Mouse (Mus musculus) hindbrain, embryonic 11.5 days (tissue): ENCODE data around the gene Vsir. TPM values are rescaled to one million over a fixed set of nuclear protein-coding genes. Genes with fewer than 3 reads are reported as not detected.

Experiments
- ATAC-seq: fragments of 200-750 bp; cut with Nextera tagmentation; 2 replicates; pipeline ENCODE4 v1.8.0; 2017; ENCODE audit warnings: mild to moderate bottlenecking, moderate TSS enrichment, moderate library complexity; ENCODE audit not compliant: low FRiP score
- DNase-seq: peaks from one replicate; pipeline ENCODE4 v3.0.0-alpha.2; 2015; ENCODE audit warnings: low spot score
- H3K27ac ChIP-seq: fragments of 300-500 bp; sonication (generic); 2 replicates; pipeline ENCODE4 v1.5.1; 2014; ENCODE audit warnings: mild to moderate bottlenecking, low read depth, low read length
- H3K27me3 ChIP-seq: fragments of 300-500 bp; sonication (generic); 2 replicates; pipeline ENCODE4 v1.6.1; 2014; ENCODE audit warnings: mild to moderate bottlenecking, low read length, moderate library complexity, mixed read lengths; ENCODE audit not compliant: control insufficient read depth, insufficient read depth
- H3K36me3 ChIP-seq: fragments of 300-500 bp; sonication (generic); 2 replicates; pipeline ENCODE4 v1.6.1; 2014; ENCODE audit warnings: mild to moderate bottlenecking, low read length, moderate library complexity, mixed read lengths; ENCODE audit not compliant: control insufficient read depth, insufficient read depth
- H3K4me1 ChIP-seq: fragments of 300-500 bp; sonication (generic); replicated peaks from 2 replicates; pipeline ENCODE4 v1.6.1; 2014; ENCODE audit warnings: low read length, mixed read lengths; ENCODE audit not compliant: control insufficient read depth, insufficient read depth
- H3K4me2 ChIP-seq: fragments of 300-500 bp; sonication (generic); replicated peaks from 2 replicates; pipeline ENCODE4 v1.6.1; 2014; ENCODE audit warnings: mild to moderate bottlenecking, low read depth, low read length
- H3K4me3 ChIP-seq: fragments of 300-500 bp; sonication (generic); 2 replicates; pipeline ENCODE4 v1.5.1; 2014; ENCODE audit warnings: low read depth, low read length
- H3K9ac ChIP-seq: fragments of 300-500 bp; sonication (generic); 2 replicates; pipeline ENCODE4 v1.6.1; 2014; ENCODE audit warnings: low read depth, low read length
- H3K9me3 ChIP-seq: fragments of 300-500 bp; sonication (generic); 2 replicates; pipeline ENCODE4 v1.6.1; 2016; ENCODE audit warnings: low read length; ENCODE audit not compliant: control insufficient read depth
- WGBS: fragments of 180-500 bp; shearing (Covaris S2); extraction: QIAGEN DNeasy Blood & Tissue Kit; methylation state at CpG from one replicate; pipeline ENCODE4 v1.1.7; 2014; 5-methylcytosine and 5-hydroxymethylcytosine counted together
- polyA plus RNA-seq: library from polyadenylated mRNA; unstranded; fragments of >200 nt; fragmentation: Nextera tagmentation; extraction: Ambion mirVana; gene quantifications from 2 replicates; pipeline ENCODE4 v1.2.1, GENCODE M21; 2014

The Vsir gene
- 1.3 and 2.5 TPM in 2 replicates for polyA plus RNA-seq

GRCm38 (mm10) chr10:60346701-60347405 lies at the start of gene Vsir:
TSS of gene Vsir (plus strand) at chr10:60346851.
- peaks cover 7% of the 10 kb centered on the region for H3K4me1 ChIP-seq
- H3K9me3 ChIP-seq, result no peaks in the 10 kb centered on the region
- H3K36me3 ChIP-seq, result no peaks in the 10 kb centered on the region
- H3K4me3 ChIP-seq, result peak within 1 kb of the TSS; percentile 23
- H3K27ac ChIP-seq, result no peak within 1 kb of the TSS
- 0 out of 2 replicates have a peak within 1 kb of the TSS, but pooled peaks have one; percentile 40 for H3K9ac ChIP-seq
- DNase-seq, result peak; percentile 89
- 1% methylated on average over 37 of the region's 37 CpGs for WGBS
- H3K4me2 ChIP-seq, result peak within 1 kb of the TSS; percentile 43
- peaks cover 14% of the 10 kb centered on the region for H3K27me3 ChIP-seq
- peak; percentile 32 for ATAC-seq

GRCm38 (mm10) chr10:60299636-60300035 lies 47.0 kb upstream of the Vsir start:
- Histone ChIP-seq H3K9ac (no peak overlapping the region), H3K4me3 (no peak overlapping the region), H3K4me1 (no peaks in the 10 kb centered on the region), H3K27ac (no peak overlapping the region), H3K4me2 (no peak overlapping the region), H3K36me3 (peaks cover 18% of the 10 kb centered on the region; the same call in 1 of the 2 replicates), H3K27me3 (no peaks in the 10 kb centered on the region), H3K9me3 (no peaks in the 10 kb centered on the region)
- no peak for DNase-seq
- 99% methylated on average over 12 of the region's 12 CpGs for WGBS
- no peak for ATAC-seq

GRCm38 (mm10) chr10:60303419-60303818 lies 43.2 kb upstream of the Vsir start:
- H3K36me3 ChIP-seq, result peaks cover 12% of the 10 kb centered on the region; the same call in 1 of the 2 replicates
- no peak overlapping the region for H3K4me2 ChIP-seq
- no peaks in the 10 kb centered on the region for H3K27me3 ChIP-seq
- no peaks in the 10 kb centered on the region for H3K4me1 ChIP-seq
- H3K4me3 ChIP-seq, result no peak overlapping the region
- no peak overlapping the region for H3K9ac ChIP-seq
- no peak overlapping the region for H3K27ac ChIP-seq
- ATAC-seq (no peak), DNase-seq (no peak)
- 86% methylated on average over 17 of the region's 17 CpGs for WGBS
- H3K9me3 ChIP-seq, result no peaks in the 10 kb centered on the region

GRCm38 (mm10) chr10:60304854-60305628 lies 41.6 kb upstream of the Vsir start:
- no peaks in the 10 kb centered on the region for H3K9me3 ChIP-seq
- no peaks in the 10 kb centered on the region for H3K27me3 ChIP-seq
- peaks cover 7% of the 10 kb centered on the region; the same call in 1 of the 2 replicates for H3K36me3 ChIP-seq
- H3K4me1 ChIP-seq, result no peaks in the 10 kb centered on the region
- H3K4me2 ChIP-seq, result no peak overlapping the region
- H3K4me3 ChIP-seq, result no peak overlapping the region
- H3K27ac ChIP-seq, result no peak overlapping the region
- 59% methylated on average over 15 of the region's 15 CpGs for WGBS
- peak; percentile 75 for ATAC-seq
- H3K9ac ChIP-seq, result no peak overlapping the region
- peak; percentile 90 for DNase-seq

GRCm38 (mm10) chr10:60310629-60311028 lies 36.0 kb upstream of the Vsir start:
- H3K27me3 ChIP-seq, result no peaks in the 10 kb centered on the region
- no peak overlapping the region for H3K27ac ChIP-seq
- H3K36me3 ChIP-seq, result no peaks in the 10 kb centered on the region
- WGBS, result 90% methylated on average over 13 of the region's 13 CpGs
- H3K4me1 ChIP-seq, result no peaks in the 10 kb centered on the region
- no peak for ATAC-seq
- no peak overlapping the region for H3K4me2 ChIP-seq
- no peak overlapping the region for H3K4me3 ChIP-seq
- DNase-seq, result no peak
- H3K9me3 ChIP-seq, result no peaks in the 10 kb centered on the region
- H3K9ac ChIP-seq, result no peak overlapping the region

- DNase-seq (no peak), ATAC-seq (no peak)
- no peak overlapping the region for H3K9ac ChIP-seq
- H3K27me3 ChIP-seq, result no peaks in the 10 kb centered on the region
- no peaks in the 10 kb centered on the region for H3K9me3 ChIP-seq
- H3K27ac ChIP-seq, result no peak overlapping the region
- no peak overlapping the region for H3K4me2 ChIP-seq
- WGBS, result 91% methylated on average over 5 of the region's 5 CpGs
- H3K4me3 ChIP-seq, result no peak overlapping the region
- H3K4me1 ChIP-seq, result no peaks in the 10 kb centered on the region
- no peaks in the 10 kb centered on the region for H3K36me3 ChIP-seq
Measured at GRCm38 (mm10) chr10:60313606-60314005, 33.0 kb upstream of the Vsir start.

- WGBS, result 91% methylated on average over 4 of the region's 4 CpGs
- Histone ChIP-seq H3K27me3 (no peaks in the 10 kb centered on the region), H3K4me2 (no peak overlapping the region), H3K4me1 (no peaks in the 10 kb centered on the region), H3K9me3 (no peaks in the 10 kb centered on the region), H3K9ac (no peak overlapping the region), H3K4me3 (no peak overlapping the region), H3K36me3 (no peaks in the 10 kb centered on the region), H3K27ac (no peak overlapping the region)
- ATAC-seq (no peak), DNase-seq (no peak)
Measured at GRCm38 (mm10) chr10:60316166-60316565, 30.5 kb upstream of the Vsir start.

GRCm38 (mm10) chr10:60328963-60329650 lies 17.5 kb upstream of the Vsir start:
- DNase-seq (no peak), ATAC-seq (no peak)
- no peaks in the 10 kb centered on the region for H3K36me3 ChIP-seq
- 88% methylated on average over 11 of the region's 11 CpGs for whole genome bisulfite sequencing
- H3K4me3 ChIP-seq, result no peak overlapping the region
- no peak overlapping the region for H3K4me2 ChIP-seq
- no peaks in the 10 kb centered on the region for H3K4me1 ChIP-seq
- H3K9ac ChIP-seq, result no peak overlapping the region
- no peaks in the 10 kb centered on the region for H3K27me3 ChIP-seq
- H3K9me3 ChIP-seq, result no peaks in the 10 kb centered on the region
- H3K27ac ChIP-seq, result no peak overlapping the region
